Mouse (Mus musculus) liver, adult (tissue): ENCODE results near the gene Alg3.

Source experiments
- GATA4 ChIP-seq: IDR thresholded peaks from 2 replicates; pipeline ENCODE4 v1.6.1; 2014; ENCODE audit warnings: mild to moderate bottlenecking, low read length; ENCODE audit not compliant: insufficient replicate concordance

Gene Alg3

GRCm38 (mm10) chr16:20589366-20589938 is 22.1 kb downstream of the Alg3 start, which contains the start of gene Vwa5b2:
TSS of gene Vwa5b2 (plus strand) at chr16:20589471.
- no peak for TF ChIP-seq GATA4

- no peak for TF ChIP-seq GATA4
Measured at GRCm38 (mm10) chr16:20565075-20565474, 46.5 kb downstream of the Alg3 start.

GRCm38 (mm10) chr16:20557381-20557780 is 54.2 kb downstream of the Alg3 start:
- TF ChIP-seq GATA4: no peak
